Mouse (Mus musculus) lung, postnatal 0 days (tissue): ENCODE results near the gene Hoxb3.

Experiments
- CTCF ChIP-seq: IDR thresholded peaks from 2 replicates; pipeline ENCODE4 v1.5.1; 2016; ENCODE audit warnings: antibody characterized with exemption, mild to moderate bottlenecking
- EP300 ChIP-seq: IDR thresholded peaks from 2 replicates; pipeline ENCODE4 v1.6.1; 2016; ENCODE audit warnings: antibody characterized with exemption, mild to moderate bottlenecking, control low read depth

DNA sequence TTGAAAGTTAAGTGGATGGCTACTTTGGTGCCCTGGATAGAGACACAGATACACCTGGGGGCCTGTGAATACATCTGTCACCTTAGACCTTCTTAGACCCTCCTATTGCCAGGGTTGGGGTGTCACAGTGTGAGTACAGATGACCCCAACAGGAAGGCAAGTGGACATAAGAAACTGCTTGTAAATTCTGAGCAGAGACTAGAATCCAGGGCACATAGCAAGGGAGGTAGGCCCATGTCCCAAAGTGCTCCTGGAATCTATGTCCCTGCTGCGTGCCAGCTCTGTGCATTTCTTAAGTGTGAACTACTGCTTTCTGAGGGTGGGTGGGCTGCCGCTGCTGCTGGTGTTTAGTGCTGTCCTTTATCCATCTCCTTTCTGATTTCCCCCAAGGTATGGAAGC is 27.7 kb downstream of the Hoxb3 start:
- TF ChIP-seq CTCF (no peak), EP300 (no peak)
